Mouse (Mus musculus): ENCODE measurements at regions not wholly inside any gene's neighbourhood (a gene's known extent, or its start where the extent isn't known, plus 50 kb on each side); places are given as distances from the start of the nearest gene placed in this dataset.
A peak's percentile ranks its signal among the peaks of the same experiment; 100 is the strongest.

- Histone ChIP-seq H3K4me1 (peaks cover 12% of the 10 kb centered on the region; the same call in 1 of the 2 replicates), H3K27ac (replicated peaks) (no peak overlapping the region), H3K4me2 (no peak overlapping the region), H3K9me3 (no peaks in the 10 kb centered on the region), H3K27me3 (replicated peaks) (no peaks in the 10 kb centered on the region), H3K36me3 (no peaks in the 10 kb centered on the region), H3K9ac (no peak overlapping the region), H3K4me3 (no peak overlapping the region)
- WGBS = 61% methylated on average over 3 of the region's 3 CpGs
- no peak for ATAC-seq (ENCODE audit: extremely low read depth, insufficient number of reproducible peaks, low FRiP score, low TSS enrichment)
Measured at GRCm38 (mm10) chr2:74930702-74931101, 105.1 kb downstream of the Mtx2 start.

GRCm38 (mm10) chr2:74933190-74933589, 107.6 kb downstream of the Mtx2 start:
- Histone ChIP-seq H3K36me3 (no peaks in the 10 kb centered on the region), H3K27me3 (replicated peaks) (no peaks in the 10 kb centered on the region), H3K27ac (replicated peaks) (no peak overlapping the region), H3K9me3 (no peaks in the 10 kb centered on the region), H3K4me2 (peak overlapping the region; percentile 6; the same call in 1 of the 2 replicates), H3K4me3 (no peak overlapping the region), H3K9ac (no peak overlapping the region), H3K4me1 (peaks cover 12% of the 10 kb centered on the region; the same call in 1 of the 2 replicates)
- WGBS = 14% methylated on average over 8 of the region's 8 CpGs
- no peak for ATAC-seq (ENCODE audit: extremely low read depth, insufficient number of reproducible peaks, low FRiP score, low TSS enrichment)

GRCm38 (mm10) chr2:74933771-74934170, 108.2 kb downstream of the Mtx2 start:
- no peaks in the 10 kb centered on the region for H3K27me3 ChIP-seq (replicated peaks)
- no peak overlapping the region for H3K9ac ChIP-seq
- H3K27ac ChIP-seq (replicated peaks) = no peak overlapping the region
- 60% methylated on average over 1 of the region's 1 CpGs for WGBS
- H3K9me3 ChIP-seq = no peaks in the 10 kb centered on the region
- H3K4me2 ChIP-seq = no peak overlapping the region
- H3K4me3 ChIP-seq = no peak overlapping the region
- ATAC-seq (ENCODE audit: extremely low read depth, insufficient number of reproducible peaks, low FRiP score, low TSS enrichment) = no peak
- H3K36me3 ChIP-seq = no peaks in the 10 kb centered on the region
- H3K4me1 ChIP-seq = peaks cover 12% of the 10 kb centered on the region; the same call in 1 of the 2 replicates

- 74% methylated on average over 9 of the region's 9 CpGs for WGBS
- Histone ChIP-seq H3K27me3 (replicated peaks) (no peaks in the 10 kb centered on the region), H3K36me3 (no peaks in the 10 kb centered on the region), H3K9ac (no peak overlapping the region), H3K4me1 (peaks cover 6% of the 10 kb centered on the region; the same call in 1 of the 2 replicates), H3K9me3 (no peaks in the 10 kb centered on the region), H3K4me3 (no peak overlapping the region), H3K27ac (replicated peaks) (no peak overlapping the region), H3K4me2 (no peak overlapping the region)
- ATAC-seq (ENCODE audit: extremely low read depth, insufficient number of reproducible peaks, low FRiP score, low TSS enrichment) = no peak
Measured at GRCm38 (mm10) chr2:74938711-74939110, 113.1 kb downstream of the Mtx2 start.

- Histone ChIP-seq H3K27me3 (replicated peaks) (no peaks in the 10 kb centered on the region), H3K36me3 (no peaks in the 10 kb centered on the region), H3K4me3 (no peak overlapping the region), H3K9me3 (no peaks in the 10 kb centered on the region), H3K4me1 (peaks cover 4% of the 10 kb centered on the region; the same call in 1 of the 2 replicates), H3K4me2 (no peak overlapping the region), H3K27ac (replicated peaks) (no peak overlapping the region), H3K9ac (no peak overlapping the region)
- no peak for ATAC-seq (ENCODE audit: extremely low read depth, insufficient number of reproducible peaks, low FRiP score, low TSS enrichment)
- 86% methylated on average over 10 of the region's 10 CpGs for WGBS
Measured at GRCm38 (mm10) chr2:74941966-74942365, 116.4 kb downstream of the Mtx2 start.

GRCm38 (mm10) chr2:74942611-74943198, 117.1 kb downstream of the Mtx2 start:
- Histone ChIP-seq H3K9ac (no peak overlapping the region), H3K27ac (replicated peaks) (no peak overlapping the region), H3K4me3 (no peak overlapping the region), H3K27me3 (replicated peaks) (no peaks in the 10 kb centered on the region), H3K4me2 (no peak overlapping the region), H3K9me3 (no peaks in the 10 kb centered on the region), H3K36me3 (no peaks in the 10 kb centered on the region), H3K4me1 (peaks cover 4% of the 10 kb centered on the region; the same call in 1 of the 2 replicates)
- ATAC-seq (ENCODE audit: extremely low read depth, insufficient number of reproducible peaks, low FRiP score, low TSS enrichment) = no peak
- WGBS = 49% methylated on average over 6 of the region's 6 CpGs

- Histone ChIP-seq H3K36me3 (no peaks in the 10 kb centered on the region), H3K27ac (replicated peaks) (no peak overlapping the region), H3K4me3 (no peak overlapping the region), H3K4me2 (no peak overlapping the region), H3K9me3 (no peaks in the 10 kb centered on the region), H3K4me1 (peaks cover 4% of the 10 kb centered on the region; the same call in 1 of the 2 replicates), H3K9ac (no peak overlapping the region), H3K27me3 (replicated peaks) (no peaks in the 10 kb centered on the region)
- ATAC-seq (ENCODE audit: extremely low read depth, insufficient number of reproducible peaks, low FRiP score, low TSS enrichment) = no peak
- 86% methylated on average over 7 of the region's 7 CpGs for WGBS
Measured at GRCm38 (mm10) chr2:74945185-74945749, 119.7 kb downstream of the Mtx2 start.

- WGBS = 71% methylated on average over 12 of the region's 12 CpGs
- Histone ChIP-seq H3K4me1 (no peaks in the 10 kb centered on the region), H3K36me3 (no peaks in the 10 kb centered on the region), H3K4me3 (no peak overlapping the region), H3K9ac (no peak overlapping the region), H3K4me2 (no peak overlapping the region), H3K27ac (replicated peaks) (no peak overlapping the region), H3K27me3 (replicated peaks) (no peaks in the 10 kb centered on the region), H3K9me3 (no peaks in the 10 kb centered on the region)
- ATAC-seq (ENCODE audit: extremely low read depth, insufficient number of reproducible peaks, low FRiP score, low TSS enrichment) = no peak
Measured at GRCm38 (mm10) chr2:74951401-74952260, 126.0 kb downstream of the Mtx2 start.

- Histone ChIP-seq H3K27ac (replicated peaks) (no peak overlapping the region), H3K9me3 (no peaks in the 10 kb centered on the region), H3K4me3 (no peak overlapping the region), H3K36me3 (no peaks in the 10 kb centered on the region), H3K27me3 (replicated peaks) (no peaks in the 10 kb centered on the region), H3K4me1 (no peaks in the 10 kb centered on the region), H3K4me2 (no peak overlapping the region), H3K9ac (no peak overlapping the region)
- ATAC-seq (ENCODE audit: extremely low read depth, insufficient number of reproducible peaks, low FRiP score, low TSS enrichment) = no peak
- 71% methylated on average over 9 of the region's 9 CpGs for WGBS
Measured at GRCm38 (mm10) chr2:74954101-74954500, 128.5 kb downstream of the Mtx2 start.

GRCm38 (mm10) chr2:74955281-74956128, 129.9 kb downstream of the Mtx2 start:
- Histone ChIP-seq H3K27me3 (replicated peaks) (no peaks in the 10 kb centered on the region), H3K4me3 (no peak overlapping the region), H3K4me2 (no peak overlapping the region), H3K9ac (no peak overlapping the region), H3K9me3 (no peaks in the 10 kb centered on the region), H3K36me3 (no peaks in the 10 kb centered on the region), H3K27ac (replicated peaks) (no peak overlapping the region), H3K4me1 (no peaks in the 10 kb centered on the region; the same call in 1 of the 2 replicates)
- ATAC-seq (ENCODE audit: extremely low read depth, insufficient number of reproducible peaks, low FRiP score, low TSS enrichment) = no peak
- WGBS = 85% methylated on average over 4 of the region's 4 CpGs

GRCm38 (mm10) chr2:74956129-74956450, 130.5 kb downstream of the Mtx2 start:
- ATAC-seq (ENCODE audit: extremely low read depth, insufficient number of reproducible peaks, low FRiP score, low TSS enrichment) = no peak
- no peak overlapping the region for H3K27ac ChIP-seq (replicated peaks)
- H3K27me3 ChIP-seq (replicated peaks) = no peaks in the 10 kb centered on the region
- H3K9me3 ChIP-seq = no peaks in the 10 kb centered on the region
- H3K9ac ChIP-seq = no peak overlapping the region
- H3K36me3 ChIP-seq = no peaks in the 10 kb centered on the region
- H3K4me2 ChIP-seq = no peak overlapping the region
- H3K4me1 ChIP-seq = no peaks in the 10 kb centered on the region; the same call in 1 of the 2 replicates
- H3K4me3 ChIP-seq = no peak overlapping the region
- WGBS = 90% methylated on average over 1 of the region's 1 CpGs
